Mouse (Mus musculus) cerebellum, adult 9-10 months (tissue): ENCODE results near the gene Pomgnt1.

ENCODE experiments used
- DNase-seq: peaks from one replicate; pipeline ENCODE4 v3.0.0; 2022

Gene Pomgnt1

GRCm38 (mm10) chr4:116123602-116124519 is at the start of gene Pomgnt1, which contains the start of gene Rad54l:
Pomgnt1 (plus strand) TSS chr4:116123840.
Rad54l (minus strand) TSS chr4:116123690.
- peak; percentile 77 for DNase-seq

GRCm38 (mm10) chr4:116074145-116074675 is 49.4 kb upstream of the Pomgnt1 start:
- peak; percentile 51 for DNase-seq

DNA sequence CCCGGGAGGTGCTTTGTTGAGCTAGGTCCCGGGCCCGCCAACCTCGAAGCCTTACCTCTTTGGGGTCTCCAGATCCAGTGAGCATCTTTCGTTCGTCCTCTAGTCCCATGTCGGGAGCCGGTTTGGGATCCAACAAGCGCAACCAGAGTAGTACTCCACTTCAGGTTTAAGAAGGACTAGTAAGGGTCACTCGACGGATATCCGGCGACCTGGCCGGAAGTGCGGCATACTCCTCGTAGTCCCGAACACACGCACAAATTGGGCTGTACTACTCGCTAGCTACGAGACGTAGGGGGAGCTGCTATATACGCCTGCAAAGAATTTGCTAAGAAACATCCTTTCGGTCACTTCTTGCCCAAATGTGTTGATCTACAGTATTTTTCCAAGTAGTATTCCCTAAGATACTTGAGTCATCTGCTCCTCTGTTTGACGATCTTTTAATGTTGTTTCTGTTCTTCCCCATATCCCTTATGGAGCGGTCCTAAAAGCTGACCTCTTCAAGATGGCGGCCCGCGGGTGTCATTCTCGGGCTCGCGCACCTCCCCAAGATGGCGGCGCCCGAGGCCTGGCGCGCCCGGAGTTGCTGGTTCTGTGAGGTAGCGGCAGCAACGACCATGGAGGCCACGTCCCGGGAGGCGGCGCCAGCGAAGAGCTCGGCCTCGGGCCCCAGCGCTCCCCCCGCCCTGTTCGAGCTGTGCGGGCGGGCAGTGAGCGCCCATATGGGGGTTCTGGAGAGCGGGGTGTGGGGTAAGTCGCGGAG is 48.6 kb upstream of the Pomgnt1 start, which contains the start of the genes Uqcrh and Lrrc41:
Gene Uqcrh (minus strand): TSS at position 211 of the 760 bp plus-strand sequence.
Gene Lrrc41 (plus strand): TSS at position 409 of the 760 bp plus-strand sequence.
- DNase-seq = peak; percentile 98

DNA sequence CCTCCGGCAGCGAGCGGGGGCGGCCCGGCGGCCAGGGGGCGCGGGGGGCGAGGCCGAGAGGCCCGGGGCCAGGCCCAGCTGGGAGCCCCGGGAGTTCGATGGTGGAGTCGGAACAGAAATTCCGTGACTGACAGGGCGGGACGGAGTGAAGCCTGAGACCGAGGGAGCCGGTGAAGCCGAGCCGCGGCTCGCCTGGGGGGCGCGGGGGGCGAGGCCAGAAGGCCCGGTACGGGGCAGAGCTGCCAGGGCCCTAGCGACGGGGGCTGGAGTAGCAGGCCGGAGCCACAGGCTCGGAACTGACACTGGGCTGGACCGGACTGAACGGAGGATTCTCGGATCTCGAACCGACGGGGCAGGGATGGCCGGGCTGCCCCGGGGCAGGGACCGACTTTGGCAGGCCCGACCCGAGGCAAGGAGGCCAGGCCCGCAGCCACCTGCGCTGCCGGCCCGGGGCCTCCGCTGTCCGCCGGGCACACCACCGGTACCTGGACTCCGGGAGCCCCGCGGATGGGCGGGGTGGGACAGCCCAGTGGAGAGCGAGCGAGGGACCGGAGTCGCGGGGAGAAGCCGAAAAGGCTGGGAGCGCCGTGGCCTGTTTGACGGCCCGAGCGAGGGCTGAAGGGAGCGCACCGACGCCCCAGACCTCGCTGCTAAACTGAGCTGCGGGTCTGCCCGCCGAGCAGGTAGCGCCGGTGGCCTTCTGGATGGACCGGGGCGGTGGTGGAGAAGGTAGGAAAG is 47.8 kb upstream of the Pomgnt1 start:
- no peak for DNase-seq

- DNase-seq = peak; percentile 61
Measured at GRCm38 (mm10) chr4:116076369-116077231, 47.0 kb upstream of the Pomgnt1 start.

DNA sequence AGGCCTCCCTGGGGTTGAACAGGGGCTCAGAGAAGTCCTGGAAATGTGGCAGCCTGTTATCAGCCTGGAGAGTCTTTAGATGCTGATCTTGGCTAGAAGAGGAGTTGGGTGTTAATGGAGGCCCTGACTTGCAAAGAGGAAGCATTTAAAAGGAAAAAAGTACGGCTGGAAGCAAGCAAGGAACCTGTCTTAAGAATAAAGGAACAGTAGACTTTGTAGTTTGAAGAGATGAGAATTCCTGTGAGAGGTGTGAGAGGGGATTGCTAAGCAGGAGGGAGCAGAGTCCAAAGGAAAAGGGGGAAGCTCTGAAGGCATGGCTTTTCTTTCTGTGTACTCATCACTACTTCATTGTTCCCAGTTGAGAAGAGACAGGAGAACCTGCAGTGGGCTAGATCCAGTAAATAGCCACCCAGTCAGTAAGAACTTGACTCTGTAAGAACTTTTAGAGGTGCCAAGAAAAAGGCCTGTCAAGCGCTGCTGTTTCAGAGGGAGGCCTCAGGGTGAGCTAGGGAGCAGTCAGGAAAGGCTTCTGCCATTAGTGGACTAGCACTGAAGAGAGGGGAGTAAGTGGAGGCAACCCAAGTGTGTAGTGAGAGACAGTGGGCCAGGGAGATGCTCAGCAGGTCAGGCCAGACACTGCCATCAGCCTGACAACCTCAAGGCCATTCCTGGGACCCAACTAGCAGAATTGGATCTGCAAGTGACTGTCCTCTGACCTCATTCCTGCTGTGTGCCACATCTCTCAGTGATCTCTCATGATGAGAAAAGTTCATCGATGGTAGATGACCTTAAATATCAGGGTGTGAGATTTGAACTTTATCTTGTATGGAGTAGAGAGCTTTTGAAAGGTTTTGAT is 46.2 kb upstream of the Pomgnt1 start:
- DNase-seq = peak; percentile 34

GRCm38 (mm10) chr4:116088510-116089249 is 35.0 kb upstream of the Pomgnt1 start:
- no peak for DNase-seq

- DNase-seq = no peak
Measured at GRCm38 (mm10) chr4:116096291-116096690, 27.3 kb upstream of the Pomgnt1 start.

- DNase-seq = no peak
Measured at GRCm38 (mm10) chr4:116097211-116097610, 26.4 kb upstream of the Pomgnt1 start.

- DNase-seq = no peak
Measured at GRCm38 (mm10) chr4:116100959-116101358, 22.7 kb upstream of the Pomgnt1 start.

GRCm38 (mm10) chr4:116105278-116105677 is 18.4 kb upstream of the Pomgnt1 start:
- no peak for DNase-seq

DNA sequence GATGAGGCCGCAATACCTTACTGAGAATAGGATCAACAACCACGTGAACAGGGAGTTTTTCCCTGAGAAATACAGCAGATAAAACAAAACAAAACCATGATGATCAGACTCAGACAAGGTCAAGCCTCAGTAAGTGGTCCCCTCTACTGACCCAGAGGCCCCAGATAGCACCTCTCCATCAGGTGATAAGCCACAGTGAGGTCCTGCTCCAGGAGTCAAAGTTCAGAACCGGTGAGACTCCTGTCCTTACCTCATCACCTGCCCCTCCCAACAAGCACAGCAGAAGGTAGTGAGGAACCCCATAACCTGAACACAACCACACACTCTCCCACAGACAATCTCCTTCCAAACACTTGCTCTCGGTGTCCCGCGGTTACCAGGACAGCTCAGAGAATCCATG is 12.9 kb upstream of the Pomgnt1 start:
- DNase-seq = no peak

DNA sequence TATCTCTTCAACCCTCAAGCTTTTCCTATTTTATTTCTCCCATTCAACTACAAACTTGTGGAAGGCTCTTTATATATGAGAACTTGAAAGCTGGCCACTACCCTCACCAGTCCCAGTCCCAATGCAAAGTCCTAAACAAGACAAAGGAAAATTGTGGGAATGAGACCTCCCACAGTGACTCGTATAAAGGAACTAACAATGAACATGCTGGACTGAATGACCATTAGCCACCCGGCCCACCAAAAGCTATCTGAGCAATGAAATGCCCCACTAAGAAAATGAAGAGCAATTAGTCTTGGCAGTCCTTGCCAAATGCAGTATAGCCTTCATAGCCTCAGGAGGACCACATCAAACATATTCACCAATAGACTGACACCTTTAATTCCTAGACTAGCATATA is 12.2 kb upstream of the Pomgnt1 start:
- DNase-seq = no peak

DNA sequence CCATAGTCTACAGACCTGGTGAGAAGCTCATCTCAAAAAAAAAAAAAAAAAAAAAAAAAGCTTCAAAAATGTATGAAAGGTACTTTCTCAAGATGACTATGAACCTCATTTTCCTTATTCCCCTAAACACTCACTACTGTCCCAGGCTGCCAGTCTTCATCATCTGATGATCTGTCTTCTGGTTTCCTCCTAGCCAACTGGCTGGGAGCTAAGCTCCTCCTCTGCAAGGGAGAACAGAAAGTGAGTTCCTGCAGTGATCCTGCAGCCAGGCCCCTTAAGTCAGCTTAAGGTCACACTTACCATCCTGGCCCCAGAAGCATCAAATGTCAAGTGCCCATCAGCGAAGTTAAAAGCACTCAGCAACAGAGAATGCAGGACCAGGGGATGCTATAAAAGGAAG is 878 bp upstream of the Pomgnt1 start:
- DNase-seq = no peak

GRCm38 (mm10) chr4:116125803-116126386 is 2.3 kb downstream of the Pomgnt1 start:
- DNase-seq = no peak

- DNase-seq = peak; percentile 10
Measured at GRCm38 (mm10) chr4:116127956-116128355, 4.3 kb downstream of the Pomgnt1 start.

GRCm38 (mm10) chr4:116133126-116133525 is 9.5 kb downstream of the Pomgnt1 start:
- DNase-seq = peak; percentile 14

- DNase-seq = peak; percentile 60
Measured at GRCm38 (mm10) chr4:116134990-116135389, 11.3 kb downstream of the Pomgnt1 start.

GRCm38 (mm10) chr4:116137421-116137996 is 13.9 kb downstream of the Pomgnt1 start:
- no peak for DNase-seq
